Mouse (Mus musculus) left cerebral cortex, adult 8-10 months (tissue): ENCODE measurements around the gene Pdk2. TPM values are rescaled to one million over a fixed set of nuclear protein-coding genes. Genes with fewer than 3 reads are reported as not detected.
"Not testable (repeated sequence)": the region's sequence is repeated elsewhere in the genome, so short reads cannot be mapped to it uniquely, and the experiment has no call there.

Experiments used
- DNase-seq, 2 experiments: peaks; one replicate each; pipeline ENCODE4 v3.0.0; 2022; ENCODE audit warnings: low spot score in 2 of 2
- total RNA-seq, 4 experiments: library from RNA; stranded (reverse); gene quantifications; 2 replicates each; pipeline ENCODE4 v1.2.4; 2022

The Pdk2 gene
- total RNA-seq, 4 experiments from 2014 or later, result 112 to 125 (median 120) TPM

GRCm38 (mm10) chr11:95027850-95028470, 13.2 kb downstream of the Pdk2 start:
- DNase-seq, result no peak

GRCm38 (mm10) chr11:95026849-95027248, 14.3 kb downstream of the Pdk2 start:
- no peak for DNase-seq

DNA sequence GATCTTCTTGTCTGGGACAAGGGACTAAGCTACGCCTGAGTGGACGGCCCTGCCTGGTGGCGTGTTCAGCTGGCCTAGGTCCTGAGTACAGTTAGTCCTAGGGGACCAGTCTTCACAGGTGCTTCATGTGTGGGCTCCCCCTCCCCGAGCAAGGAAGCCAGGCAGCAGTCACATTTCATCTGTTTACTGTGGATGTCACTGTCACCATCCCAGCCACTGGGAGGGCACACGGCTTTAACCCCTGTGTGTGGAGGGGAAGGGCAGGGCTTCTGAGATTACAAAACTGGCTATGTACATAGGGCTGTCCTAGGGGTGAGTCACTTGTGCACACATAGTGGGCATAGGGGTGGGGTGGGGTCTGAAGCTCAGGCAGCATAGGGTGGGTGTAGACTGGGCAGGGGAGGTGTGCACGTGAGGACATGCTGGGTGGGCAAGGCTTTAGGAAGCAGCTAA, 15.0 kb downstream of the Pdk2 start:
- no peak for DNase-seq

GRCm38 (mm10) chr11:95025227-95026012, 15.7 kb downstream of the Pdk2 start:
- no peak for DNase-seq

DNA sequence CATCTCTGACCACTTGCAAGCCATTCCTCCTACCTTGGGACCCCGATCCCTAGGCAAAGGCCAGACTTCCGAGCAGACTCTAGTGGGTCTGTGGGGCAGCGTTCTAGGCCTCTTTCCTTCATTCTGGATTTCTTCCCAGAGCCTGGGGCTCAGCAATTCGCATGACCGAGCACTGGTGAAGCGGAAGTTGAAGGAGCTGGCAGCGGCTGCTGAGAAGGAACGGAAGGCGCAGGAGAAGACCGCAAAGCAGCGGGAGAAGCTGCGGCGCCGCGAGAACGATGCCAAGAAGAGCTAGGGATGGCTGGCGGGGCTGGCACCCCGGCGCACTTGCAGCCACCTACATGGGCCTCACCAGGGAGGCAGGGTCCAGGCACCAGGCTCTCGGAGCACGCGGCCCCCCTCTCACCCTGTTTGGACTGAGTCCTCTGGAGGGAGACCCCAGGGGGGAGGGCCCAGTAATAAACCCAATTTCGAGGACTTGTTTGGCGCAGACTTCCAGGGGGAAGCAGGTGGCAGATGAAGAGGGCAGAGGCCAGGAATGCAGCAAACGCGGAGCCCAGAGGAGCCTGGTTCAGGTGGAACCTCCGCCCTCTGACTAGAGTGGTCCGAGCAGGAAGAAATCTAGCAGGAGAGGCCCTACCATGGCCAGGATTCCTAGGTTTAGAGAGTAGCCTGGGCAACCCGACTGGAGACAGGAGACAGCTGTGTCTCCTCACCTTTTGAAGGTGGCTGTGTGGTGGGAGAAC, 16.5 kb downstream of the Pdk2 start:
- DNase-seq, result no peak

DNA sequence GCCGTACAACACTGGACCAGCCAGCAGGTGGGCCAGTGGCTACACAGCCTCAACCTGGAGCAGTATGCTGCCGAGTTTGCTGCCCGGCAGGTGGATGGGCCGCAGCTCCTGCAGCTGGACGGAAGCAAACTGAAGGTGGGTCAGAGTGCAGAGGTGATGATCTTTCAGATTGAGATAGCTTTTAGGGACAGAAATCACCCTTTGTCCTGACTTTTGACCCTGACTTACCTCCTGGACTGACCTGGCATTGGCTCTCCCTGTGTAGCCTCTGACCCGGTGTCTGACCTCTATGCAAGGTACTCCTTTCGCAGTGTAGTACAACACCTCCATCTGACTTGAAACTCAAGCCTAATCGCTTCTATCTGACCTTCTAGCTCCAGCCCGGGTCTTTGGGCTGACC, 17.7 kb downstream of the Pdk2 start:
- no peak for DNase-seq

GRCm38 (mm10) chr11:95022237-95022992, 18.7 kb downstream of the Pdk2 start:
- DNase-seq, result no peak

- no peak for DNase-seq
These were observed 25.7 kb downstream of the Pdk2 start for GRCm38 (mm10) chr11:95015484-95015883.

DNA sequence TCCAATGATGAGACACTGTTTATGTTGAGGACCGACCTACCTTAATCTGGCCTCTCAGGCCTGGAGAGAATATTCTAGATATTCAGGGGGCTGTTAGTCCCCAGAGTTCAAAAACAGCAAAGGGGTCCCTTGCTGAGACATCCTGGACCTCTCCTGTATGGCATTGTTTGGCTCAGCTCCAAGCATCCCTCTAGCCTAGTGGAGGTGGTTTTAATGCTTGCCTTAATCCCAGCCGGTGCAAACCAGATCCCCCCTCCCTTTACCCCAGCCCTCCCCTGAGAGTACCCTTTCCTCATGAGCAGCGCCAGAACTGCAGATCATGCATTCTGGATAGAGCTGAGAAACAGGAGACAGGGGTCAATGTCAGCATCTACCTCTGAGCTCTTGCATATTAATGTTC, 28.7 kb downstream of the Pdk2 start:
- no peak for DNase-seq

GRCm38 (mm10) chr11:95012075-95012474, 29.1 kb downstream of the Pdk2 start:
- no peak for DNase-seq

DNA sequence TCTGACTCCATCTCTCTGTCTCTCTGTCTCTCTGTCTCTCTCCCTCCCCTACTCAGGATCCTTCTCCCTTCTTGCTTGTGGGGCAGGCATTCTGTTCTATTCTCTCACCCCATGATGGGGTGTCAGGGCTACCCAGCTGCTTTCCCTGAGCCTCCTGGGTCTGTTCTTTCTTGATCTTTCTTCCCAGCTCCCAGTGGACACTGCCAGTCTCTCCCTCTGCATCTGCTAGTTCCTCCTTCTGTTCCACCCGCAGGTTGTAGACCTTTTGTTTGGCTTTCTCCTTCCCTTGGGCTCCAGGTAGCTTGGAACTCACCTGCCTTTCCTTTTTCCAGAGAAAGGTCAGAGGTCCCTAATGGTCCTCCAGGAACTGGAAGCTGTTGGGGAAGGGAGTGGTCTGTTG, 29.7 kb downstream of the Pdk2 start:
- no peak for DNase-seq

DNA sequence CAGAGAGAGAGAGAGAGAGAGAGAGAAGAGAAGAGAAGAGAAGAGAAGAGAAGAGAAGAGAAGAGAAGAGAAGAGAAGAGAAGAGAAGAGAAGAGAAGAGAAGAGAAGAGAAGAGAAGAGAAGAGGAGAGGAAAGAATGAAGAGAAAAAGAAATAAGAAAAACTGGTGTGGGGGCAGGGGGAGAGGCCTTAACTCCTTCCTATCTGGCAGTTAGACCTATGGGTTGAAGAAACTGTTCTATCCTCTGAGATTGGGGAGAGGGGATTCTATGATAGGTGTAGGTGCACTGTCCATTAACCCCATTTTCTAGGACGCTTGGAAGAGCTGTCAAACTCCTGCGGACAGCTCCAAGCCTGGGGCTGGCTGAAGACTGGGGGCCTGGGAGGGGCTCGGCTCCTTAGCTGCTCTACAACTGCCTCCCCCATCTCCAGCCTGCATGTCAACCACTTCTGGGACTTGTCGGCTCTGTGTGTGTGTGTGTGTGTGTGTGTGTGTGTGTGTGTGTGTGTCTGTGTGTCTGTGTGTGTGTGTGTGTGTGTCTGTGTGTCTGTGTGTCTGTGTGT, 30.2 kb downstream of the Pdk2 start:
- DNase-seq, result not testable (repeated sequence)

- DNase-seq, result peak in 1 of 2 experiments; percentile 35
These were observed 30.9 kb downstream of the Pdk2 start for GRCm38 (mm10) chr11:95010141-95010739.

GRCm38 (mm10) chr11:95009629-95010014, 31.5 kb downstream of the Pdk2 start, which contains the start of gene Samd14:
TSS of gene Samd14 (plus strand) at chr11:95009879.
- DNase-seq, result peak in 1 of 2 experiments; percentile 50

- no peak for DNase-seq
These were observed 32.2 kb downstream of the Pdk2 start for GRCm38 (mm10) chr11:95008661-95009628.

DNA sequence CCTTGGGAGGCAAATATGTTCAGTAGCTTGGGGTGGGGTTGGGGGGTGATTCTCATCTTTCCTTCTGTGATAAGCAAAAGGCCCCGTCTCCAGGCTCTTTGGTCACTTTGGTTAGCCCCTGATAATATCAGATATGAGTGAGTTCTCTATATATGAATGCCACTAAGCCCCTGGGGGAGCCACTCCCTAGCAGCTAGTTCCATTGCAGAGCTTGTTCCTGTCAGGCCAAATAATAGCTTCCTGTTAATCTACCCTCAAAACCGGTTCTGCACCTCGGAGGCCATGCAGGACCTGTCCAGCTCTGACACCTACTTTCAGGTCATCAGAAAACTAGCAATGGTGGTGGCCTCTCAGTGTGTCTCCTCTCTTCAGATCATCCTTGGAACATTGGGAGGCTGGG, 33.7 kb downstream of the Pdk2 start:
- no peak for DNase-seq

DNA sequence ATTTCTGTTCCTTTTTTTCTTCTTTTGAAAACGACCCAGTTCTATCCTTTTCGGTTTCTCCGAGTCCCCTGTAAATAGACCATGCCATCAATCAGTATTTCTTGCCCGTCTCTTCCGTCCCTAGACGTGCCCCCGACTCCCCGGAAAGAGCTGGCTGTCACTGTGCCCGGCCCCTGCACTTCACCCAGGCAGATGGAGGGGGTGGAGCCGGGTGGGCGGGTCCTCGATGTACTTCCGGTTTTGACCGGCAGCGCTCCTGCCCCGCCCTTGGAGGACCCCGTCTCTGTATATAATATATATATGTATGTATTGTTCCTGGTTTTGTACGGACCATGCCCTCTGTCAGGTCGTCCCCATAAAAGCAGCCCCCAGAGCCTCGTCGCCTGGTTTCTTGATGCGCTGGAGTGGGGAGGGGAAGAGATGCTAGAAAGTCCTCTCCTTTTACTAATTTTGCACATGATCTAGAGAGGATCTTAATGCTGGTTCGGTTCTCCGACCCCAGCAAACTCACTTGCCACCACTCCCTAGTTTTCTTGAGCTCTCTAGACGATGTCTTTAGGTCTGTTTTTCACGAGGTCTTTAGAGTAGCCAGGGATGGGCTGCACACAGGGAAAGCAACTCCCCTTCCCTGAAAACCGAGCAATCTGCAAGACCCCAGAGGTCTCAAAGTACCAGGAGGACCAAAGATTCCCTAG, 34.5 kb downstream of the Pdk2 start:
- DNase-seq, result peak in 1 of 2 experiments; percentile 68

DNA sequence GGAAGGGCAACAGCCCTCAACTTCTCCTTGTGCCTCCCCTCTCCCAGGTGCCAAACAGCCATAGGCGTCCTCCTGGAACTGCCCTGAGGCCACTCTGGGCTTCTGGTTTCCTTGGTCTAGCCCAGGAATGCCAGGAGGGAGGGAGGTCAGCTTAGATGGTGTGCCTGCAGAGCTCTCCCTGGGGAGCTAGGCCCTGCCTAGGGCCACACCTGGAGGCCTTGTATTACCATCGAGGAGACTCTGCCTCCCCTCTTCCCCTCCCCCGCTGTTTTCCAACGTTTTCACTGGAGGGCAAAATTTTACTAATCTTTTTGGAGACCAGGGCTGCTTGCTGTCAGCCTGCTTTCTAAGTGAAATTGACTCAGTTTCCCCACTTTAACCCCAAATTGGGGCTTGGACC, 35.1 kb downstream of the Pdk2 start:
- DNase-seq, result no peak

GRCm38 (mm10) chr11:95004937-95005198, 36.3 kb downstream of the Pdk2 start:
- no peak for DNase-seq
